Comparison of ENCODE assay signal across 22 mouse cellular contexts in genomic region chr17:47532364-47532763, GRCm38 (mm10). TPM values are rescaled to one million over a fixed set of nuclear protein-coding genes. Genes with fewer than 3 reads are reported as not detected.
DNase-seq lines count a peak whose midpoint lies in the region; ATAC-seq and TF ChIP-seq lines count a peak whose summit lies in the region.
"Had no signal": no experiment of that assay in that cellular context is flagged by ENCODE, and none has a peak within 500 bp of the region (broad histone marks: within the 10 kb centered on the region; RNA-seq: fewer than 3 reads in every experiment).

No protein-coding gene starts in this region.

- H3K27ac ChIP-seq in forebrain, embryonic 10.5 days, result peak overlapping the region; percentile 22; the same call in 1 of the 2 replicates
- no peak overlapping the region for H3K27ac ChIP-seq in forebrain, embryonic 14.5 days (ENCODE audit: low read depth, low read length)
- peak overlapping the region; percentile 99 for H3K27ac ChIP-seq in liver, embryonic 13.5 days
- H3K27ac ChIP-seq: embryonic facial prominence, embryonic 15.5 days; forebrain, embryonic 13.5 days; hindbrain, embryonic 14.5 days; intestine, embryonic 15.5 days; stomach, embryonic 15.5 days had no signal

- H3K4me3 ChIP-seq in forebrain, embryonic 10.5 days, result no peak overlapping the region
- no peak overlapping the region for H3K4me3 ChIP-seq in forebrain, embryonic 14.5 days (ENCODE audit: low read depth, low read length)
- H3K4me3 ChIP-seq in E14TG2a.4 (replicated peaks; ENCODE audit: low read length), result peak overlapping the region; percentile 65
- H3K4me3 ChIP-seq in liver, embryonic 13.5 days (replicated peaks), result no peak overlapping the region
- H3K4me3 ChIP-seq: embryonic facial prominence, embryonic 15.5 days; forebrain, embryonic 13.5 days; intestine, embryonic 15.5 days; limb, embryonic 12.5 days; stomach, embryonic 15.5 days had no signal

- H3K4me2 ChIP-seq in forebrain, embryonic 14.5 days (ENCODE audit: low read length), result no peak overlapping the region
- H3K4me2 ChIP-seq in liver, embryonic 13.5 days, result peak overlapping the region; percentile 44
- H3K4me2 ChIP-seq: embryonic facial prominence, embryonic 15.5 days; forebrain, embryonic 13.5 days; hindbrain, embryonic 14.5 days; intestine, embryonic 15.5 days; limb, embryonic 12.5 days; lung, embryonic 14.5 days; stomach, embryonic 15.5 days had no signal

- 92% methylated on average over 5 of the region's 5 CpGs for whole genome bisulfite sequencing in forebrain, embryonic 10.5 days
- 97% methylated on average over 5 of the region's 5 CpGs for WGBS in forebrain, embryonic 14.5 days
- 70% methylated on average over 5 of the region's 5 CpGs for whole genome bisulfite sequencing in liver, embryonic 13.5 days (ENCODE audit: insufficient replicate concordance)

- no peak overlapping the region for H3K9ac ChIP-seq in forebrain, embryonic 14.5 days (ENCODE audit: low read length)
- H3K9ac ChIP-seq in liver, embryonic 13.5 days, result peak overlapping the region; percentile 58
- H3K9ac ChIP-seq: embryonic facial prominence, embryonic 15.5 days; forebrain, embryonic 13.5 days; hindbrain, embryonic 14.5 days; intestine, embryonic 15.5 days; limb, embryonic 12.5 days; lung, embryonic 14.5 days; stomach, embryonic 15.5 days had no signal

- DNase-seq in forebrain, embryonic 10.5 days (ENCODE audit: extremely low spot score, low spot score), result no peak
- DNase-seq in forebrain, embryonic 14.5 days (ENCODE audit: low spot score), result no peak
- peak; percentile 54 for DNase-seq in liver, embryonic 13.5 days
- no peak for DNase-seq in frontal cortex, adult 2 months (ENCODE audit: extremely low spot score in 1 of 2, low spot score in 1 of 2)
- DNase-seq in adrenal gland, postnatal 14 days, result no peak
- DNase-seq in layer of hippocampus, adult 11-12 months (ENCODE audit: low spot score), result no peak
- DNase-seq: cerebellum, adult 11-12 months; cerebellum, postnatal 36 days; gastrocnemius, postnatal 25 days; kidney, postnatal 36 days; lung, embryonic 14.5 days; lung, postnatal 36 days; retina, postnatal 1 day; thymus, postnatal 14 days had no signal

- TF ChIP-seq CTCF in E14TG2a.4 (conservative IDR thresholded peaks at IDR 0.05; ENCODE audit: low read length), result no peak

- H3K9me3 ChIP-seq in forebrain, embryonic 10.5 days, result no peaks in the 10 kb centered on the region
- H3K9me3 ChIP-seq in forebrain, embryonic 14.5 days (replicated peaks; ENCODE audit: control insufficient read depth, low read length), result no peaks in the 10 kb centered on the region
- H3K9me3 ChIP-seq in E14TG2a.4 (ENCODE audit: low read length), result no peaks in the 10 kb centered on the region
- H3K9me3 ChIP-seq in liver, embryonic 13.5 days (replicated peaks), result no peaks in the 10 kb centered on the region
- H3K9me3 ChIP-seq: embryonic facial prominence, embryonic 15.5 days; forebrain, embryonic 13.5 days; intestine, embryonic 15.5 days; limb, embryonic 12.5 days; stomach, embryonic 15.5 days had no signal

- peaks cover 29% of the 10 kb centered on the region for H3K4me1 ChIP-seq in forebrain, embryonic 10.5 days
- H3K4me1 ChIP-seq in forebrain, embryonic 14.5 days (ENCODE audit: control insufficient read depth, insufficient read depth, low read length), result no peaks in the 10 kb centered on the region
- H3K4me1 ChIP-seq in E14TG2a.4 (replicated peaks; ENCODE audit: low read depth, low read length), result peaks cover 87% of the 10 kb centered on the region
- H3K4me1 ChIP-seq in liver, embryonic 13.5 days (replicated peaks), result peaks cover 89% of the 10 kb centered on the region

- ATAC-seq in forebrain, embryonic 14.5 days, result no peak
- peak; percentile 60 for ATAC-seq in erythroblast, adult 5-6 weeks (replicated peaks; ENCODE audit: low FRiP score, poor library complexity, severe bottlenecking)
- peak; percentile 35; the same call in 1 of the 2 replicates for ATAC-seq in liver, embryonic 13.5 days (ENCODE audit: low read depth)
- ATAC-seq: forebrain, embryonic 13.5 days; intestine, embryonic 15.5 days had no signal

- H3K36me3 ChIP-seq in forebrain, embryonic 10.5 days (replicated peaks), result no peaks in the 10 kb centered on the region
- no peaks in the 10 kb centered on the region for H3K36me3 ChIP-seq in forebrain, embryonic 14.5 days (ENCODE audit: control insufficient read depth, insufficient read depth, low read length)
- no peaks in the 10 kb centered on the region for H3K36me3 ChIP-seq in E14TG2a.4 (ENCODE audit: insufficient read depth, low read length)
- no peaks in the 10 kb centered on the region for H3K36me3 ChIP-seq in liver, embryonic 13.5 days
- H3K36me3 ChIP-seq: embryonic facial prominence, embryonic 15.5 days; intestine, embryonic 15.5 days; limb, embryonic 12.5 days; stomach, embryonic 15.5 days had no signal

- no peaks in the 10 kb centered on the region for H3K27me3 ChIP-seq in forebrain, embryonic 10.5 days (ENCODE audit: poor library complexity, severe bottlenecking)
- H3K27me3 ChIP-seq in forebrain, embryonic 14.5 days (replicated peaks; ENCODE audit: control insufficient read depth, insufficient read depth, low read length), result no peaks in the 10 kb centered on the region
- H3K27me3 ChIP-seq in E14TG2a.4 (ENCODE audit: insufficient read depth, low read length), result no peaks in the 10 kb centered on the region
- H3K27me3 ChIP-seq in liver, embryonic 13.5 days, result no peaks in the 10 kb centered on the region
- H3K27me3 ChIP-seq: embryonic facial prominence, embryonic 15.5 days; forebrain, embryonic 13.5 days; intestine, embryonic 15.5 days; limb, embryonic 12.5 days; stomach, embryonic 15.5 days had no signal

RNA-seq across cellular contexts. Expression of gene Ccnd3, which starts 27.5 kb away (rescaled TPM):
- polyA plus RNA-seq in forebrain, embryonic 10.5 days (2016; fragmentation: Nextera tagmentation; extraction: Ambion mirVana), result 296 and 313 TPM in 2 replicates
- 60.6 and 67.2 TPM in 2 replicates for polyA plus RNA-seq in forebrain, embryonic 14.5 days (2014; fragmentation: Nextera tagmentation; extraction: Ambion mirVana)
- 85.3 and 115 TPM in 2 replicates for total RNA-seq in erythroblast, adult 5-6 weeks (2015; ENCODE audit: low replicate concordance)
- total RNA-seq in erythroblast, adult 5-6 weeks (2017; ENCODE audit: low replicate concordance), result 64.3 and 65.9 TPM in 2 replicates
- polyA plus RNA-seq in liver, embryonic 13.5 days (2015; fragmentation: Nextera tagmentation; extraction: Ambion mirVana), result 387 and 400 TPM in 2 replicates
- 34.4 and 36.0 TPM in 2 replicates for polyA plus RNA-seq in frontal cortex, adult 2 months (2012; rRNA removed)
- 228 and 248 TPM in 2 replicates for total RNA-seq in adrenal gland, postnatal 14 days (2021)

RNA-seq across cellular contexts. Expression of gene Taf8, which starts 30.3 kb away (rescaled TPM):
- 32.5 and 33.3 TPM in 2 replicates for polyA plus RNA-seq in forebrain, embryonic 10.5 days (2016; fragmentation: Nextera tagmentation; extraction: Ambion mirVana)
- polyA plus RNA-seq in forebrain, embryonic 14.5 days (2014; fragmentation: Nextera tagmentation; extraction: Ambion mirVana), result 24.0 and 25.9 TPM in 2 replicates
- total RNA-seq in erythroblast, adult 5-6 weeks (2015; ENCODE audit: low replicate concordance), result 34.5 and 36.5 TPM in 2 replicates
- total RNA-seq in erythroblast, adult 5-6 weeks (2017; ENCODE audit: low replicate concordance), result 47.1 and 67.9 TPM in 2 replicates
- 14.4 and 14.5 TPM in 2 replicates for polyA plus RNA-seq in liver, embryonic 13.5 days (2015; fragmentation: Nextera tagmentation; extraction: Ambion mirVana)
- 30.5 and 32.6 TPM in 2 replicates for polyA plus RNA-seq in frontal cortex, adult 2 months (2012; rRNA removed)
- 22.9 and 23.9 TPM in 2 replicates for total RNA-seq in adrenal gland, postnatal 14 days (2021)
